10 mouse cellular contexts compared by ENCODE assay signal in the genomic region with DNA sequence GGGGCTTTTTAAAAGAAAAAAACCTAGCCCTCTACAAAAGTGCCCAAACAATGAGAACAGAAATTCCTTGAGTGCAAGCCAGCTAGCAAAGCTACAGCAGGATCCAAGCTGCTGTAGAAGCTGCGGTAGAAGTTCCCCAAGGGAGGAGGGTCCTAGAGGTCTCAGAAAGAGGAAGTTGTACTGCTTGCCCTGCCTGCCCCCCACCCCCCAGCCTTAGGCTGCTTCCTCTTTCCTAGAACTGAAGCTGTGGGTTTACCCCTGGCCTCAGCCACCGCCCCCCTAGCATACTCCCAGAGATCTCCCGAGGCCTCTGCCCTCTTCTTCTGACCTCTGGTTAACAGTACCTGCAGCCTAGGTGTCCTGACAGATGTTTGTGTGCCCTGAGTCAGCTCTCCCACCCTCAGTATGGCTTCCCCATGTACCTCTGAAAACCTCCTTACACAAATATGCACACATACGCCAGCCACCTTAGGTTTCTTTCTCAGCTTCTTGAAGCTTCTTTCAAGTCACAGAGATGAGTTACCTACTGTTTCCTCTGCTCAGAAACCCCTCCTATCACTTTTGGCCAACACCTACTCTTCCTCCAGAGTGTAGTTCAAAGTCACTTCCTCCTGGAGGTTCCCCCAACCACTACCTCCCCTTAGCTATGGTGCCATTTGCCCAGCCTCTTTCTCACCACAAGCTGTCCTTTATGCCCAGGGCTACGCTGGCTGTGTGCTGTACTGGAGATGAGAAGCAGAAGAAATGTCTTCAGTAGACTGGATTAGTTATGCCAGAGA. TPM values are rescaled to one million over a fixed set of nuclear protein-coding genes. Genes with fewer than 3 reads are reported as not detected.
A peak's percentile ranks its signal among the peaks of the same experiment; 100 is the strongest.
DNase-seq lines count a peak whose midpoint lies in the region.
"Had no signal": no experiment of that assay in that cellular context is flagged by ENCODE, and none has a peak within 500 bp of the region (broad histone marks: within the 10 kb centered on the region; RNA-seq: fewer than 3 reads in every experiment).

No protein-coding gene starts in this region.

- H3K9me3 ChIP-seq in heart, embryonic 10.5 days: no peaks in the 10 kb centered on the region
- H3K9me3 ChIP-seq in embryonic facial prominence, embryonic 10.5 days: no peaks in the 10 kb centered on the region
- H3K9me3 ChIP-seq: hindbrain, embryonic 15.5 days had no signal

- H3K36me3 ChIP-seq in heart, embryonic 10.5 days: no peaks in the 10 kb centered on the region
- H3K36me3 ChIP-seq in embryonic facial prominence, embryonic 10.5 days (replicated peaks): no peaks in the 10 kb centered on the region
- H3K36me3 ChIP-seq: hindbrain, embryonic 15.5 days had no signal

- peaks cover 85% of the 10 kb centered on the region for H3K4me1 ChIP-seq in heart, embryonic 10.5 days
- peaks cover 93% of the 10 kb centered on the region for H3K4me1 ChIP-seq in embryonic facial prominence, embryonic 10.5 days

- H3K4me3 ChIP-seq in heart, embryonic 10.5 days: no peak overlapping the region
- 0 out of 2 replicates have a peak overlapping the region, but pooled peaks have one; percentile 4 for H3K4me3 ChIP-seq in embryonic facial prominence, embryonic 10.5 days
- H3K4me3 ChIP-seq: hindbrain, embryonic 15.5 days had no signal

- 58% methylated on average over 5 of the region's 5 CpGs for WGBS in heart, embryonic 10.5 days
- 61% methylated on average over 5 of the region's 5 CpGs for WGBS in embryonic facial prominence, embryonic 10.5 days

- intact Hi-C loops in heart, postnatal 36 days (cut with DNase I): no loop called here
- intact Hi-C loops in left cerebral cortex, postnatal 25 days (cut with DNase I): no loop called here

- no peak for DNase-seq in heart, embryonic 10.5 days (ENCODE audit: low spot score)
- DNase-seq in heart, postnatal 36 days: no peak
- no peak for DNase-seq in embryonic facial prominence, embryonic 10.5 days (ENCODE audit: low spot score)
- DNase-seq in liver: peak; percentile 69
- peak; percentile 76 to 86 for DNase-seq in natural killer cell, adult 2 months (ENCODE audit: low spot score in 2 of 2)
- DNase-seq in urinary bladder, postnatal 10 days (ENCODE audit: low spot score): no peak
- DNase-seq in left cerebral cortex, postnatal 25 days (ENCODE audit: low spot score in 2 of 2): no peak
- DNase-seq in urinary bladder, postnatal 36 days (ENCODE audit: low spot score in 2 of 2): no peak

- no peaks in the 10 kb centered on the region for H3K27me3 ChIP-seq in heart, embryonic 10.5 days (ENCODE audit: insufficient read depth, poor library complexity, severe bottlenecking)
- no peaks in the 10 kb centered on the region for H3K27me3 ChIP-seq in embryonic facial prominence, embryonic 10.5 days (replicated peaks; ENCODE audit: low read depth, poor library complexity, severe bottlenecking)
- H3K27me3 ChIP-seq: hindbrain, embryonic 15.5 days; Patski had no signal

- peak overlapping the region; percentile 76 for H3K27ac ChIP-seq in heart, embryonic 10.5 days
- no peak overlapping the region; the same call in 1 of the 2 replicates for H3K27ac ChIP-seq in embryonic facial prominence, embryonic 10.5 days (replicated peaks)
- H3K27ac ChIP-seq: hindbrain, embryonic 15.5 days had no signal

RNA-seq across cellular contexts. Expression of a gene that starts 7.3 kb away (rescaled TPM):
- 4.4 and 5.3 TPM in 2 replicates for polyA plus RNA-seq in heart, embryonic 10.5 days (2016; fragmentation: Nextera tagmentation; extraction: Ambion mirVana)
- 1 to 10 TPM; 2.1 to 3.1 TPM for total RNA-seq in heart, postnatal 36 days (2021)
- 4.8 and 5.2 TPM in 2 replicates for polyA plus RNA-seq in embryonic facial prominence, embryonic 10.5 days (2016; fragmentation: Nextera tagmentation; extraction: Ambion mirVana)
- 10 to 100 TPM; 13.8 to 16.6 TPM for total RNA-seq in left cerebral cortex, postnatal 25 days (2021)

Comparison
In these comparisons a context has a peak if more than half of its experiments do, and no peak if none do; other contexts are left out.
1. DNase-seq: peak in liver (single experiment) and natural killer cell, adult 2 months (2 of 2); none in heart, embryonic 10.5 days (single experiment), heart, postnatal 36 days (0 of 2), embryonic facial prominence, embryonic 10.5 days (single experiment), urinary bladder, postnatal 10 days (single experiment), left cerebral cortex, postnatal 25 days (0 of 2) and urinary bladder, postnatal 36 days (0 of 2).